Mouse (Mus musculus): ENCODE data around the gene Abcc9. TPM values are rescaled to one million over a fixed set of nuclear protein-coding genes. Genes with fewer than 3 reads are reported as not detected.
A peak's percentile ranks its signal among the peaks of the same experiment; 100 is the strongest.

Abcc9 gene
- total RNA-seq, 2 experiments from 2014 or later = 2.9 to 3.2 TPM

GRCm38 (mm10) chr6:142616659-142617058 lies 85.5 kb downstream of the Abcc9 start:
- DNase-seq (ENCODE audit: low spot score in 2 of 2) = no peak

- peak; percentile 29 to 79 for DNase-seq (ENCODE audit: low spot score in 2 of 2)
Observed at GRCm38 (mm10) chr6:142614324-142614723, 87.8 kb downstream of the Abcc9 start.

GRCm38 (mm10) chr6:142612366-142612765 lies 89.7 kb downstream of the Abcc9 start:
- DNase-seq (ENCODE audit: low spot score in 2 of 2) = no peak

- DNase-seq (ENCODE audit: low spot score in 2 of 2) = no peak
Observed at GRCm38 (mm10) chr6:142609401-142610373, 92.4 kb downstream of the Abcc9 start.

GRCm38 (mm10) chr6:142607080-142607479 lies 95.0 kb downstream of the Abcc9 start:
- DNase-seq (ENCODE audit: low spot score in 2 of 2) = no peak

- no peak for DNase-seq (ENCODE audit: low spot score in 2 of 2)
Observed at GRCm38 (mm10) chr6:142602772-142603171, 99.3 kb downstream of the Abcc9 start.

GRCm38 (mm10) chr6:142578831-142579230 lies 123.3 kb downstream of the Abcc9 start:
- DNase-seq (ENCODE audit: low spot score in 2 of 2) = no peak

- DNase-seq (ENCODE audit: low spot score in 2 of 2) = no peak
Observed at GRCm38 (mm10) chr6:142577801-142578200, 124.3 kb downstream of the Abcc9 start.

GRCm38 (mm10) chr6:142572876-142573275 lies 129.2 kb downstream of the Abcc9 start:
- no peak for DNase-seq (ENCODE audit: low spot score in 2 of 2)

GRCm38 (mm10) chr6:142571629-142572360 lies 130.3 kb downstream of the Abcc9 start:
- no peak for DNase-seq (ENCODE audit: low spot score in 2 of 2)

- DNase-seq (ENCODE audit: low spot score in 2 of 2) = peak in 1 of 2 experiments; percentile 4
Observed at GRCm38 (mm10) chr6:142571055-142571618, 131.0 kb downstream of the Abcc9 start, which contains the start of gene Kcnj8. Gene Kcnj8, minus strand, starts transcription at chr6:142571614.

GRCm38 (mm10) chr6:142570046-142570770 lies 131.9 kb downstream of the Abcc9 start:
- DNase-seq (ENCODE audit: low spot score in 2 of 2) = no peak

GRCm38 (mm10) chr6:142568713-142569357 lies 133.3 kb downstream of the Abcc9 start:
- no peak for DNase-seq (ENCODE audit: low spot score in 2 of 2)

- no peak for DNase-seq (ENCODE audit: low spot score in 2 of 2)
Observed at GRCm38 (mm10) chr6:142567452-142567851, 134.7 kb downstream of the Abcc9 start.

GRCm38 (mm10) chr6:142564746-142565145 lies 137.4 kb downstream of the Abcc9 start:
- no peak for DNase-seq (ENCODE audit: low spot score in 2 of 2)

- DNase-seq (ENCODE audit: low spot score in 2 of 2) = no peak
Observed at GRCm38 (mm10) chr6:142561151-142561550, 141.0 kb downstream of the Abcc9 start.

GRCm38 (mm10) chr6:142558772-142559679 lies 143.1 kb downstream of the Abcc9 start:
- DNase-seq (ENCODE audit: low spot score in 2 of 2) = no peak

GRCm38 (mm10) chr6:142558076-142558475 lies 144.0 kb downstream of the Abcc9 start:
- DNase-seq (ENCODE audit: low spot score in 2 of 2) = peak in 1 of 2 experiments; percentile 17

GRCm38 (mm10) chr6:142555988-142556387 lies 146.1 kb downstream of the Abcc9 start:
- no peak for DNase-seq (ENCODE audit: low spot score in 2 of 2)

Measured in layer of hippocampus, adult 18-20 months (tissue).